Mouse (Mus musculus) common myeloid progenitor, adult 5-6 weeks (primary cell): ENCODE measurements around the gene Hnf4a. TPM values are rescaled to one million over a fixed set of nuclear protein-coding genes. Genes with fewer than 3 reads are reported as not detected.

ENCODE experiments used
- ATAC-seq: replicated peaks from 2 replicates; pipeline ENCODE4 v1.8.0; 2016; ENCODE audit warnings: low read depth, mild to moderate bottlenecking, moderate TSS enrichment, inconsistent platforms; ENCODE audit not compliant: poor library complexity, severe bottlenecking
- total RNA-seq: library from RNA; stranded (forward); fragments of 200-1000, 187-1606 nt; gene quantifications from 2 replicates; pipeline ENCODE4 v1.2.3, GENCODE M21; 2017

The Hnf4a gene
- total RNA-seq, 1 experiment from 2014 or later, result 6.1 TPM

GRCm38 (mm10) chr2:163586384-163587261 lies 80.0 kb downstream of the Hnf4a start:
- ATAC-seq, result 0 out of 2 replicates have a peak, but pooled peaks have one; percentile 16

- ATAC-seq, result 0 out of 2 replicates have a peak, but pooled peaks have one; percentile 24
Measured at GRCm38 (mm10) chr2:163587506-163587905, 80.9 kb downstream of the Hnf4a start.

GRCm38 (mm10) chr2:163590211-163590610 lies 83.6 kb downstream of the Hnf4a start:
- peak; percentile 72 for ATAC-seq

- ATAC-seq, result no peak
Measured at GRCm38 (mm10) chr2:163590996-163591395, 84.4 kb downstream of the Hnf4a start.

- no peak for ATAC-seq
Measured at GRCm38 (mm10) chr2:163592084-163592483, 85.5 kb downstream of the Hnf4a start.

GRCm38 (mm10) chr2:163593636-163594282 lies 87.2 kb downstream of the Hnf4a start:
- no peak for ATAC-seq

- ATAC-seq, result no peak
Measured at GRCm38 (mm10) chr2:163595119-163595518, 88.5 kb downstream of the Hnf4a start.

- peak; percentile 6; the same call in 1 of the 2 replicates for ATAC-seq
Measured at GRCm38 (mm10) chr2:163596057-163596872, 89.7 kb downstream of the Hnf4a start.

GRCm38 (mm10) chr2:163596873-163597155 lies 90.2 kb downstream of the Hnf4a start:
- 0 out of 2 replicates have a peak, but pooled peaks have one; percentile 0 for ATAC-seq

- peak; percentile 60 for ATAC-seq
Measured at GRCm38 (mm10) chr2:163597661-163598060, 91.1 kb downstream of the Hnf4a start.

- 0 out of 2 replicates have a peak, but pooled peaks have one; percentile 38 for ATAC-seq
Measured at GRCm38 (mm10) chr2:163599226-163599625, 92.6 kb downstream of the Hnf4a start.

- no peak for ATAC-seq
Measured at GRCm38 (mm10) chr2:163601066-163601465, 94.5 kb downstream of the Hnf4a start.

GRCm38 (mm10) chr2:163601712-163602100 lies 95.1 kb downstream of the Hnf4a start:
- ATAC-seq, result no peak

GRCm38 (mm10) chr2:163602101-163602971 lies 95.7 kb downstream of the Hnf4a start, which contains the start of gene Ttpal:
Gene Ttpal, plus strand, starts transcription at chr2:163602314.
- peak; percentile 82 for ATAC-seq

GRCm38 (mm10) chr2:163606161-163606560 lies 99.6 kb downstream of the Hnf4a start:
- ATAC-seq, result no peak

GRCm38 (mm10) chr2:163608008-163608407 lies 101.4 kb downstream of the Hnf4a start:
- no peak for ATAC-seq

- ATAC-seq, result no peak
Measured at GRCm38 (mm10) chr2:163609281-163609975, 102.8 kb downstream of the Hnf4a start.

- no peak for ATAC-seq
Measured at GRCm38 (mm10) chr2:163611176-163611575, 104.6 kb downstream of the Hnf4a start.

- ATAC-seq, result no peak
Measured at GRCm38 (mm10) chr2:163613206-163613605, 106.6 kb downstream of the Hnf4a start.
